In the genomic region with DNA sequence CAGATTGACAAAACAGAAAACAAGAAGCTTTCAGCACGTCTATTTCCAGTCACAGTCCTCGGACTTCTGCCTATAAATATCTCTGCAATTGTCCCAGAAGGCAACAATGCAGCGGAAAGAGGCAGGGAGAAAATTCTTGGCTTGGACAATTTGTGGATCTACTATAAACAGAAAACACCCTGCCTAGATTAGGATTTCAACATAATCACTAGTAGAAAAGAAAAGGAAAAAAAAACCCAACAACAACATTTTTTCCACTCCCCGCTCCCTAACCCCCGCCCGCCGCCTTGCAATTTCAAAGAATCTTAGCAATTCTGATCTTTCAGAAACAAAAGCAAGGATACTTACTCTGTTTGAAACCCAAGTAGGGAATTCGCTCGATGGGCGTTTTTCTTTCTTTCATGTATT, we compare ENCODE assay signal across 10 mouse cellular contexts.
A peak's percentile ranks its signal among the peaks of the same experiment; 100 is the strongest.
DNase-seq lines count a peak whose midpoint lies in the region; ATAC-seq lines count a peak whose summit lies in the region.
"Had no signal": no experiment of that assay in that cellular context is flagged by ENCODE, and none has a peak within 500 bp of the region (broad histone marks: within the 10 kb centered on the region; RNA-seq: fewer than 3 reads in every experiment).

No protein-coding gene starts in this region.

- no peaks in the 10 kb centered on the region for H3K9me3 ChIP-seq in hindbrain, embryonic 13.5 days
- H3K9me3 ChIP-seq in hindbrain, embryonic 14.5 days (ENCODE audit: control insufficient read depth, low read length), result no peaks in the 10 kb centered on the region
- no peaks in the 10 kb centered on the region for H3K9me3 ChIP-seq in heart, embryonic 13.5 days
- H3K9me3 ChIP-seq: limb, embryonic 12.5 days had no signal

- no peak overlapping the region for H3K4me2 ChIP-seq in hindbrain, embryonic 13.5 days
- no peak overlapping the region for H3K4me2 ChIP-seq in hindbrain, embryonic 14.5 days (replicated peaks)
- peak overlapping the region; percentile 44 for H3K4me2 ChIP-seq in heart, embryonic 13.5 days
- H3K4me2 ChIP-seq: limb, embryonic 12.5 days had no signal

- H3K36me3 ChIP-seq in hindbrain, embryonic 13.5 days, result peaks cover 12% of the 10 kb centered on the region
- no peaks in the 10 kb centered on the region for H3K36me3 ChIP-seq in hindbrain, embryonic 14.5 days (replicated peaks; ENCODE audit: control insufficient read depth, insufficient read depth)
- peaks cover 76% of the 10 kb centered on the region for H3K36me3 ChIP-seq in heart, embryonic 13.5 days

- H3K27me3 ChIP-seq in hindbrain, embryonic 13.5 days, result no peaks in the 10 kb centered on the region
- no peaks in the 10 kb centered on the region for H3K27me3 ChIP-seq in hindbrain, embryonic 14.5 days (ENCODE audit: control insufficient read depth, insufficient read depth, low read length)
- no peaks in the 10 kb centered on the region for H3K27me3 ChIP-seq in heart, embryonic 13.5 days (replicated peaks)
- H3K27me3 ChIP-seq: limb, embryonic 12.5 days had no signal

- peaks cover 3% of the 10 kb centered on the region; the same call in 1 of the 2 replicates for H3K4me1 ChIP-seq in hindbrain, embryonic 13.5 days (replicated peaks)
- H3K4me1 ChIP-seq in hindbrain, embryonic 14.5 days (replicated peaks; ENCODE audit: control insufficient read depth, insufficient read depth, low read length), result no peaks in the 10 kb centered on the region
- peaks cover 73% of the 10 kb centered on the region for H3K4me1 ChIP-seq in heart, embryonic 13.5 days

- H3K9ac ChIP-seq in hindbrain, embryonic 13.5 days, result no peak overlapping the region
- H3K9ac ChIP-seq in hindbrain, embryonic 14.5 days, result no peak overlapping the region
- H3K9ac ChIP-seq in heart, embryonic 13.5 days, result peak overlapping the region; percentile 9; the same call in 1 of the 2 replicates
- H3K9ac ChIP-seq: limb, embryonic 12.5 days had no signal

- DNase-seq in hindbrain, embryonic 14.5 days (ENCODE audit: low spot score), result no peak
- peak; percentile 83 for DNase-seq in adipocyte (ENCODE audit: low spot score)
- DNase-seq in kidney, postnatal 25 days, result peak; percentile 58 to 59
- DNase-seq in B cell, adult 2 months, result no peak
- DNase-seq in urinary bladder, postnatal 36 days (ENCODE audit: low spot score in 2 of 2), result no peak
- DNase-seq in urinary bladder, adult 18-20 months (ENCODE audit: low spot score in 2 of 2), result no peak

- ATAC-seq in hindbrain, embryonic 13.5 days (ENCODE audit: low FRiP score), result no peak
- no peak for ATAC-seq in hindbrain, embryonic 14.5 days (ENCODE audit: low FRiP score)
- no peak for ATAC-seq in heart, embryonic 13.5 days (ENCODE audit: extremely low read depth, insufficient number of reproducible peaks, low FRiP score, low TSS enrichment)

- no peak overlapping the region for H3K4me3 ChIP-seq in hindbrain, embryonic 13.5 days
- no peak overlapping the region for H3K4me3 ChIP-seq in hindbrain, embryonic 14.5 days (replicated peaks; ENCODE audit: low read length)
- no peak overlapping the region for H3K4me3 ChIP-seq in heart, embryonic 13.5 days
- H3K4me3 ChIP-seq: limb, embryonic 12.5 days; myocyte had no signal

- WGBS in hindbrain, embryonic 13.5 days, result 71% methylated on average over 10 of the region's 10 CpGs
- 68% methylated on average over 10 of the region's 10 CpGs for WGBS in hindbrain, embryonic 14.5 days
- WGBS in heart, embryonic 13.5 days, result 36% methylated on average over 10 of the region's 10 CpGs

- 0 out of 2 replicates have a peak overlapping the region, but pooled peaks have one; percentile 19 for H3K27ac ChIP-seq in hindbrain, embryonic 13.5 days
- H3K27ac ChIP-seq in hindbrain, embryonic 14.5 days, result no peak overlapping the region; the same call in 1 of the 2 replicates
- H3K27ac ChIP-seq in heart, embryonic 13.5 days (replicated peaks), result peak overlapping the region; percentile 76
- H3K27ac ChIP-seq: limb, embryonic 12.5 days had no signal

Comparison
In these comparisons a context has a peak if more than half of its experiments do, and no peak if none do; other contexts are left out.
1. DNase-seq: peak in adipocyte (single experiment) and kidney, postnatal 25 days (2 of 2); none in hindbrain, embryonic 14.5 days (single experiment), B cell, adult 2 months (0 of 2), urinary bladder, postnatal 36 days (0 of 2) and urinary bladder, adult 18-20 months (0 of 2).